9 mouse cellular contexts compared by ENCODE assay signal in the genomic region with DNA sequence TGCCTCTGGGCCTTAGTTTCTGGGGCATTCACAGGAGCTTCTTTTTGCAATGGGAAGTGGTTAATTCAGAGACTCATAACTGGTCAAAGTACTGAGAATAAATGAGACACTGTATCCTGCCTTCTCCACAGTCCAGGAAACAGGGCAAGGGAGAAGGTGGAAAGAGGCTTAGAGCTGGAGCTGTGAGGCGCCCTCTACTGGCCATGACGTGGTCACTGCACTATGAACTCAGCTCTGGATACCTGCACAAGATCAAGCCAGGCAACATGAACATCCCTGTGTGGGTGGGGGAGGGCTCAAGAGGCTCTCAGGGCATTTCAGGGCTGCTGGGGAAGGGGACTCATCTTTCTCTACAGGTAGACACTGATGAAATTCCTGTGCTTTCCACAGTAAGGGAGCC. TPM values are rescaled to one million over a fixed set of nuclear protein-coding genes. Genes with fewer than 3 reads are reported as not detected.
A peak's percentile ranks its signal among the peaks of the same experiment; 100 is the strongest.
DNase-seq lines count a peak whose midpoint lies in the region; TF ChIP-seq lines count a peak whose summit lies in the region.
"Had no signal": no experiment of that assay in that cellular context is flagged by ENCODE, and none has a peak within 500 bp of the region (broad histone marks: within the 10 kb centered on the region; RNA-seq: fewer than 3 reads in every experiment).

No protein-coding gene starts in this region.

- H3K4me3 ChIP-seq in gastrocnemius, adult 2 months, result no peak overlapping the region
- H3K4me3 ChIP-seq: limb, embryonic 13.5 days had no signal

- peak; percentile 58 for TF ChIP-seq CTCF in gastrocnemius, adult 2 months (IDR thresholded peaks at IDR 0.05)

- no peak for DNase-seq in gastrocnemius, adult 2 months
- no peak for DNase-seq in gastrocnemius, postnatal 4 days (ENCODE audit: low spot score in 2 of 2)
- DNase-seq in CD4-positive helper T cell, adult 2 months (ENCODE audit: low read depth, low spot score), result peak; percentile 11
- peak; percentile 36 for DNase-seq in adrenal gland, postnatal 25 days
- DNase-seq in kidney, adult 9 months, result peak; percentile 14
- peak; percentile 37 for DNase-seq in retina, embryonic 14.5 days (ENCODE audit: low spot score)
- no peak for DNase-seq in right cerebral cortex, adult 18-20 months
- no peak for DNase-seq in urinary bladder, postnatal 25 days (ENCODE audit: low spot score)

- intact Hi-C loops in gastrocnemius, adult 2 months (cut with DNase I), result no loop called here

- H3K27ac ChIP-seq in gastrocnemius, adult 2 months, result no peak overlapping the region
- H3K27ac ChIP-seq: limb, embryonic 13.5 days had no signal

RNA-seq across cellular contexts. Expression of a gene that starts 7.7 kb away (rescaled TPM):
- total RNA-seq in gastrocnemius, adult 2 months (2021), result under 1 TPM in 1 of 2 experiments, not detected in 1; 0.15 TPM
- total RNA-seq in gastrocnemius, postnatal 4 days (2021), result under 1 TPM; 0.23 to 0.69 TPM
- total RNA-seq in adrenal gland, postnatal 25 days (2021), result 9.2 TPM in 2 replicates

RNA-seq across cellular contexts. Expression of a gene that starts 33.0 kb away (rescaled TPM):
- 100 to 1,000 TPM; 328 to 379 TPM for total RNA-seq in gastrocnemius, adult 2 months (2021)
- 100 to 1,000 TPM; 276 to 331 TPM for total RNA-seq in gastrocnemius, postnatal 4 days (2021)
- 180 and 199 TPM in 2 replicates for total RNA-seq in adrenal gland, postnatal 25 days (2021)

Comparison
In these comparisons a context has a peak if more than half of its experiments do, and no peak if none do; other contexts are left out.
1. DNase-seq: peak in CD4-positive helper T cell, adult 2 months (single experiment), adrenal gland, postnatal 25 days (single experiment), kidney, adult 9 months (single experiment) and retina, embryonic 14.5 days (single experiment); none in gastrocnemius, adult 2 months (single experiment), gastrocnemius, postnatal 4 days (0 of 2), right cerebral cortex, adult 18-20 months (single experiment) and urinary bladder, postnatal 25 days (single experiment).